Mouse (Mus musculus) lung, embryonic 16.5 days (tissue): ENCODE measurements around the gene Thap8. TPM values are rescaled to one million over a fixed set of nuclear protein-coding genes. Genes with fewer than 3 reads are reported as not detected.

Experiments used
- ATAC-seq: fragments of 200-750 bp; cut with Nextera tagmentation; 2 replicates; pipeline ENCODE4 v1.8.0; 2017; ENCODE audit warnings: low read depth, mild to moderate bottlenecking, moderate library complexity
- H3K27ac ChIP-seq: fragments of 300-500 bp; sonication (generic); 2 replicates; pipeline ENCODE4 v1.5.1; 2014; ENCODE audit warnings: mild to moderate bottlenecking, control low read depth, low read length
- H3K27me3 ChIP-seq: fragments of 300-500 bp; sonication (generic); 2 replicates; pipeline ENCODE4 v1.6.1; 2014; ENCODE audit warnings: low read depth, low read length, mixed read lengths; ENCODE audit not compliant: control insufficient read depth, insufficient read depth
- H3K36me3 ChIP-seq: fragments of 300-500 bp; sonication (generic); 2 replicates; pipeline ENCODE4 v1.6.1; 2014; ENCODE audit warnings: low read length; ENCODE audit not compliant: control insufficient read depth, insufficient read depth
- H3K4me1 ChIP-seq: fragments of 300-500 bp; sonication (generic); replicated peaks from 2 replicates; pipeline ENCODE4 v1.6.1; 2014; ENCODE audit warnings: low read length, mixed read lengths; ENCODE audit not compliant: control insufficient read depth, insufficient read depth
- H3K4me2 ChIP-seq: fragments of 300-500 bp; sonication (generic); 2 replicates; pipeline ENCODE4 v1.6.1; 2014; ENCODE audit warnings: low read depth, low read length, control low read depth
- H3K4me3 ChIP-seq: fragments of 300-500 bp; sonication (generic); 2 replicates; pipeline ENCODE4 v1.5.1; 2014; ENCODE audit warnings: mild to moderate bottlenecking, low read length, control low read depth
- H3K9ac ChIP-seq: fragments of 300-500 bp; sonication (generic); 2 replicates; pipeline ENCODE4 v1.6.1; 2014; ENCODE audit warnings: low read length, control low read depth
- H3K9me3 ChIP-seq: fragments of 300-500 bp; sonication (generic); 2 replicates; pipeline ENCODE4 v1.6.1; 2016; ENCODE audit warnings: low read length; ENCODE audit not compliant: control insufficient read depth
- WGBS: fragments of 180-500 bp; shearing (Covaris S2); extraction: QIAGEN DNeasy Blood & Tissue Kit; methylation state at CpG from one replicate; pipeline ENCODE4 v1.1.7; 2014; 5-methylcytosine and 5-hydroxymethylcytosine counted together
- polyA plus RNA-seq: library from polyadenylated mRNA; unstranded; fragments of >200 nt; fragmentation: Nextera tagmentation; extraction: Ambion mirVana; gene quantifications from 2 replicates; pipeline ENCODE4 v1.2.1, GENCODE M21; 2015

Thap8 gene
- 0.48 and 0.83 TPM in 2 replicates for polyA plus RNA-seq

DNA sequence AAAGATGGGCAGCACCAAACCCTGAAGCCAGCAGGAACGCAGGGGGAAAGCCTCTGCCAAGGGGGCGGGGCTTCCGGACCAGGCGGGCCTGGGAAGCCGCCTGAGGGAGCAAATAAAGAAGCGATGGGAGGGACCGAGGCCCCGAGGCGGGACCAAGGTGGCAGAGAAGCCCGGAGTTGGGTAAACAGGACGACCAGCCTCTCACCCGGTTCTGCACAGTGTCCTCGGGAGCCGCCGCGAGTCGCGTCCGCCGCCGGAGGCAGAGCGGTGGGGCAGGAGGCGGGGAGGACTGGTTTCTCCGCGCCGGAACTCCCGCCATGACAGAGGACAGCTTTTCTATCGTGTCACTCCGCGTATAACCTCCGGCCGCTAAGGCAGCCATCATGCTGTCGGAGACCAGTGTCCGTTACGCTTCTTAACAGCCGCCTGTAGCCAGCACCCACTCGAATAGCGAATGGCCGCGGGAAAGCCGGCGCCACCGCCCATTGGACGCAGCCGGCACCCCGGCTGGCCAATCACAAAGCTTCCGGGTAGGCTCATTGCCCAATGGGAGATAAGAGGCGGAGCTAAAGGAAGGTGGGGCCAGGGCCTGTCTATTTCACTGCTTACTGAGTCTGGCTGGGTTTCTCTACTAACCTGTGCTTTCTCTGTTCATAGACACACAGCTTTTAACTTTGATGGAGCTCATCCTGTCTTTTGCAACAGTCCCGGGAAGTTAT lies at the start of gene Thap8, which contains the start of gene Wdr62:
TSS of gene Thap8 (plus strand) at position 144 of the 719 bp plus-strand sequence.
TSS of gene Wdr62 (minus strand) at position 469 of the 719 bp plus-strand sequence.
- peak within 1 kb of the TSS; percentile 90 for H3K4me3 ChIP-seq
- no peaks in the 10 kb centered on the region for H3K9me3 ChIP-seq
- H3K36me3 ChIP-seq: no peaks in the 10 kb centered on the region
- peak within 1 kb of the TSS; percentile 75 for H3K9ac ChIP-seq
- peak; percentile 96 for ATAC-seq
- no peaks in the 10 kb centered on the region for H3K27me3 ChIP-seq
- under 1% methylated on average over 49 of the region's 49 CpGs for WGBS
- H3K4me2 ChIP-seq: peak within 1 kb of the TSS; percentile 97
- peak within 1 kb of the TSS; percentile 99 for H3K27ac ChIP-seq
- H3K4me1 ChIP-seq: peaks cover 10% of the 10 kb centered on the region

DNA sequence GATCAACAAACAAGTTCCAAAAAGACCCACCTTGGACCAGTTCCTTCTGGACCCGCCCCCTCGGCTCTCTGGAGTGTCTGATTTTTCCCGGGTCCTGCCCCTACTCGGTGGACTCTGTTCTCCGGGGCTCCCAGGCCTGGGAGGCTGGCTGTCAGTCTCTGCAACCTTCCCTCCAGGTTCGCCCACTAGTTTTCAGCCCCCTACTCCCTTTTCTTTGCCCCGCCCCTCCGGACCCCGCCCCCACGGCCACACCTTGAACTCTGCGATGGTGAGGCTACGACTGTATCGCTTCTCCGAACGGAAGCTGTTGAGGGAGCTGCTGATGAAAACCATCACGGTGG lies 48.6 kb upstream of the Thap8 start:
- under 1% methylated on average over 16 of the region's 16 CpGs for WGBS
- H3K36me3 ChIP-seq: peaks cover 10% of the 10 kb centered on the region
- no peak for ATAC-seq
- H3K27ac ChIP-seq: peak overlapping the region; percentile 21; the same call in 1 of the 2 replicates
- no peaks in the 10 kb centered on the region for H3K27me3 ChIP-seq
- H3K9ac ChIP-seq: peak overlapping the region; percentile 73
- peaks cover 6% of the 10 kb centered on the region for H3K4me1 ChIP-seq
- H3K4me2 ChIP-seq: peak overlapping the region; percentile 90
- peak overlapping the region; percentile 71 for H3K4me3 ChIP-seq
- no peaks in the 10 kb centered on the region for H3K9me3 ChIP-seq

DNA sequence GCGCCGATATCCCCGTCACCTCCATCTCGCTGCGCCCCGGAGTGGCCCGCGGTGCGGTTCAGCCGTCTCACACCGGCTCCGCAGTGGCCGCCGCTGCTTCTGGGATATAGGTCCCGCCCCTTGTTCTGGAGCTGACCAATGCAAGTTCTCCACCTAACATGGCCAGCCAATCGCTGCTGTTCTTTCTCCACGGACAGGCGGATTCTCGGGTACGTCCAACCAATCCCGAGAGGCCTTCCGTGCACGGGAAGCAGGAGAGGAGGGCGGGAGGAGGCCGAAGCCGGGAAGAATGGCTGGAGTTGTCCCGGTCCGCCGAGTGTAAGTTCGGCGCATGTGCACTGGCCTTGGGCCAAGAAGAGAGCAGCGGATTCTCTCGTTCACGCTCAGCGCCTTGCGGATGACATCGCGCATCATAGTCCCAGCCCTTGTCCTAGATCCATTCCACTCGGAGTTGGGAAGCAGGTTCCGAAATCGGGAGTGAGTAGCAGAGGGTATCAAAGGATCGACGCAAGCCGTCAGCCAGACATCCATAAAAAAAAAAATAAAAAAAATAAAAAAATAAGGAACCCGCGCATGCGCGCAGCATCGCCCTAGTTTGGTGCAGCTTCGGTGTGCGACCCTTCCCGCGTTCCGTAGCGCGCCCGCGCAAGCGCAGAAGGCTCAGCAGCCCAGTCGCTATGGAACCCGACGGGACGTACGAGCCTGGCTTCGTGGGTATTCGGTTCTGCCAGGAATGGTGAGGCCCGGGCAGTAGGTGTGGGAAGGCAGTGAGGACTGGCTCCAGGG lies 48.0 kb upstream of the Thap8 start, which contains the start of the genes Polr2i and Tbcb:
TSS of gene Polr2i (plus strand) at position 280 of the 786 bp plus-strand sequence.
TSS of gene Tbcb (minus strand) at position 604 of the 786 bp plus-strand sequence.
- WGBS: under 1% methylated on average over 67 of the region's 67 CpGs
- Histone ChIP-seq H3K9me3 (no peaks in the 10 kb centered on the region), H3K36me3 (peaks cover 5% of the 10 kb centered on the region), H3K9ac (peak within 1 kb of the TSS; percentile 79), H3K27ac (peak within 1 kb of the TSS; percentile 95), H3K4me2 (peak within 1 kb of the TSS; percentile 90), H3K4me3 (peak within 1 kb of the TSS; percentile 71), H3K4me1 (peaks cover 6% of the 10 kb centered on the region), H3K27me3 (no peaks in the 10 kb centered on the region)
- ATAC-seq: peak; percentile 97

DNA sequence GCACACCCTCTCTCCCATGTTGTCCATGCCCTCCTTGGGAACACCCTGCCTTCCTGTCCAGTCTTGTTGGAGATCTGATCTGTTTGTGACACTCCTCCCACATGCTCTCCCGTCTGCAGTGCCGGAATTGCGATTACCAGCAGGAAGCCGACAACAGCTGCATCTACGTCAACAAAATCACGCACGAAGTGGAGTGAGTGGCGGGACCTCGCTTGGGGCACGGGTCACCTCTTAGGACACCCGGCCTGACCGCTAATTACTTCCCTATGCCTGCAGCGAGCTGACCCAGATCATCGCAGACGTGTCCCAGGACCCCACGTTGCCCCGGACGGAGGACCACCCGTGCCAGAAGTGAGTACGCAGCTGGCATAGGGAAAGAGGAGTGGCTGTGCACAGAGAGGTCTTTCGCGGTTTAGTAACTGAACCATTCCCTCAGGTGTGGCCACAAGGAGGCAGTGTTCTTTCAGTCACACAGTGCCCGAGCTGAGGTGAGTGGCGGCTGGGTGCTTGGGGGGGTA lies 47.2 kb upstream of the Thap8 start:
- Histone ChIP-seq H3K9me3 (no peaks in the 10 kb centered on the region), H3K4me3 (peak overlapping the region; percentile 71), H3K9ac (peak overlapping the region; percentile 79), H3K4me2 (peak overlapping the region; percentile 73), H3K27ac (peak overlapping the region; percentile 95), H3K4me1 (peaks cover 6% of the 10 kb centered on the region), H3K36me3 (peaks cover 3% of the 10 kb centered on the region; the same call in 1 of the 2 replicates), H3K27me3 (no peaks in the 10 kb centered on the region)
- ATAC-seq: peak; percentile 5; the same call in 1 of the 2 replicates
- 4% methylated on average over 24 of the region's 24 CpGs for WGBS

DNA sequence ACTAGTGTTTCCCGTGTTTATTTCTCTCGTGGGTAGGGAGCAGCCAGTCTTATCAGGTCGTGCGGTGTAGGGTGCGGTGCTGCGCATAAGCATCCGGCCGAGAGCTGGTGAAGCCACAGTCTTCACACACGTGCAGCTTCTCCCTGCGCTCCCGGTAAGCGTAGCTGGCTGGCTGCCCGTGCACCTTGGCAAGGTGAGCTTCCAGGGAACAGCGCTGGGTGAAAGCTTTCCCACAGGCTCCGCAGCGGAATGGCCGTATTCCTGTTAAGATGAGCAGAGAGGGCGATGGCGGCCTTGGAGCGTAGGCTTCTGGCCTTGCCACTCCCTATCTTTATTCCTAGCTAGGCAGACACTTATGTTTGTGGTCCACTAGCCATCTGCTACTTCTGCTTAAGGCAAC lies 46.5 kb upstream of the Thap8 start:
- Histone ChIP-seq H3K9me3 (no peaks in the 10 kb centered on the region), H3K4me2 (peak overlapping the region; percentile 73), H3K36me3 (peaks cover 3% of the 10 kb centered on the region; the same call in 1 of the 2 replicates), H3K4me3 (no peak overlapping the region), H3K27ac (no peak overlapping the region), H3K4me1 (peaks cover 6% of the 10 kb centered on the region), H3K9ac (no peak overlapping the region), H3K27me3 (no peaks in the 10 kb centered on the region)
- WGBS: 87% methylated on average over 20 of the region's 20 CpGs
- no peak for ATAC-seq

DNA sequence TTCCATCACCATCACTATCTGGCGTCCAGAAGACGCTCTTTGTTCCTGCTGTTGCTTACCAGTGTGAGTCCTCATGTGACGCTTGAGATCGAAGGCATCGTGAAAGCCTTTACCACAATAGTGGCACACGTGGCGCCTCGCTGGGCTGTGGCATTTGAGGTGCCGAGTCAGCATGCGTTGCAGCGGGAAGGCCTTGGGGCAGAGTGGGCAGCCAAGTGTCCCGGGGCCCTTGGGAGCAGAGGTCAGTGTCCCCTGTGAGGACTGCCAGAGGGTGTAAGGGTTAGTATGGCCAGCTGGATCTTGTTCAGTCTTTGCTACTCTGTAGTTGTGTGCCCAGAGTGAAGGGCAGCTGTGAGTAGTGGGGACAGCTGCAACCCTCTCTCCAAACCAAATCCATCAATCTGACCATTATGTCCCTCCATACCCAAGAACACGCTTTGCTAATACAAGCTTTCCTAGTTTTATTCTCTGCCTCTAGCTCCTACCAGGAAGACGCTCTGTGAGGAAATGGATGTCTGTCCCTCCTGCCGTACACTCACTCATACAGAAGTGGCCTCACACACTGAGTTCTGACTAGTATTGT lies 45.5 kb upstream of the Thap8 start:
- Histone ChIP-seq H3K4me3 (no peak overlapping the region), H3K4me1 (peaks cover 6% of the 10 kb centered on the region), H3K36me3 (peaks cover 3% of the 10 kb centered on the region; the same call in 1 of the 2 replicates), H3K27me3 (no peaks in the 10 kb centered on the region), H3K4me2 (no peak overlapping the region), H3K27ac (no peak overlapping the region), H3K9me3 (no peaks in the 10 kb centered on the region), H3K9ac (no peak overlapping the region)
- ATAC-seq: no peak
- 86% methylated on average over 15 of the region's 15 CpGs for WGBS

DNA sequence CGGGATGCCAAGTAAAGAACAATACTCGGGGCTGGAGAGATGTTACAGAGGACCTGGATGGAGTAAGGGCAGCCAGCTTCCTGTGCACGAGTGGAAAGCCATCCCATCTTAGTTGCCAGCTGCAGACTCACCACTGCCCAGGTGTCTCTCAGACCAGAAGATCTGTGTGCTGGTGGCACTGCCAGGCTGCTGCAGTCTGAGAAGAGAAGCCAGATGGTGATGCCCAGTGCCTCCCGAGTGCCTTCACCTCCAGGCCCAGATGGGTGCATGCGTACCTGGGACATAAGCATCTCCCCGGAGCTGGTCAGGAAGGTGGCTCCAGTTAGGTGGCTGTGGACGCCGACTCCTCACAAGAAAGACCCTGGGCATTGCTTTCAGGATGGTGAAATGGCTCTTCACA lies 44.8 kb upstream of the Thap8 start:
- H3K4me1 ChIP-seq: peaks cover 6% of the 10 kb centered on the region
- H3K4me3 ChIP-seq: no peak overlapping the region
- no peak overlapping the region for H3K27ac ChIP-seq
- H3K27me3 ChIP-seq: no peaks in the 10 kb centered on the region
- H3K36me3 ChIP-seq: no peaks in the 10 kb centered on the region; the same call in 1 of the 2 replicates
- no peak overlapping the region for H3K4me2 ChIP-seq
- H3K9me3 ChIP-seq: no peaks in the 10 kb centered on the region
- no peak overlapping the region for H3K9ac ChIP-seq
- WGBS: 83% methylated on average over 8 of the region's 8 CpGs
- no peak for ATAC-seq

DNA sequence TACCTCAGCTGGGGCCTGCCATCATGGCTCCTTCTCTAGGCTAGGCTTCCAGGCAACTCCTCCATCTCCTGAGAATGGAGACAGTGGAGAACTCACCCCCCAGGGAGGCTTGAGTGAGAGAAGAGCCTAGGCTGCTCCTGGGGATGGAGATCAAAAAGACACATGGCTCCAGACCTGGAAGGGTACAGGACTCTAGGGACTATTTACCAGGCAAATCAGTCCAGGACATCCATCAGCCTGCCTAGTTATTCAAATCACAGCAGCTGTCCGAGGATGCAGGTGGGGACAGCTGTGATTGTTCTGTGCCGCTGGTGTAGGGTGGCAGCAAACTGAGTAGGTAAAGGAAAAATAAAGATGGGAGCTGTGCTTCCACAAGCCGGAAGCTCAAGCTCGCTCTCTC lies 44.3 kb upstream of the Thap8 start, which contains the start of gene Ovol3:
TSS of gene Ovol3 (minus strand) at position 101 of the 400 bp plus-strand sequence.
- WGBS: 76% methylated on average over 4 of the region's 4 CpGs
- no peak within 1 kb of the TSS for H3K4me3 ChIP-seq
- H3K9ac ChIP-seq: no peak within 1 kb of the TSS
- no peak for ATAC-seq
- no peaks in the 10 kb centered on the region for H3K9me3 ChIP-seq
- peaks cover 5% of the 10 kb centered on the region for H3K4me1 ChIP-seq
- no peak within 1 kb of the TSS for H3K27ac ChIP-seq
- H3K27me3 ChIP-seq: no peaks in the 10 kb centered on the region
- no peak within 1 kb of the TSS for H3K4me2 ChIP-seq
- H3K36me3 ChIP-seq: no peaks in the 10 kb centered on the region; the same call in 1 of the 2 replicates
